Mouse (Mus musculus): ENCODE measurements at regions not wholly inside any gene's neighbourhood (a gene's known extent, or its start where the extent isn't known, plus 50 kb on each side); places are given as distances from the start of the nearest gene placed in this dataset.

GRCm38 (mm10) chr12:110081831-110082615 lies 196.8 kb upstream of the Dio3 start:
- no peak overlapping the region for H3K27ac ChIP-seq
- H3K4me3 ChIP-seq, result no peak overlapping the region
- no peaks in the 10 kb centered on the region for H3K36me3 ChIP-seq
- H3K9ac ChIP-seq, result no peak overlapping the region
- no peak for ATAC-seq (ENCODE audit: low FRiP score)
- no peak overlapping the region for H3K4me2 ChIP-seq
- H3K27me3 ChIP-seq, result no peaks in the 10 kb centered on the region
- H3K4me1 ChIP-seq (replicated peaks), result no peaks in the 10 kb centered on the region
- H3K9me3 ChIP-seq, result 0 out of 2 replicates have a peak, but pooled peaks cover 9% of the 10 kb centered on the region
- WGBS, result 91% methylated on average over 3 of the region's 3 CpGs

DNA sequence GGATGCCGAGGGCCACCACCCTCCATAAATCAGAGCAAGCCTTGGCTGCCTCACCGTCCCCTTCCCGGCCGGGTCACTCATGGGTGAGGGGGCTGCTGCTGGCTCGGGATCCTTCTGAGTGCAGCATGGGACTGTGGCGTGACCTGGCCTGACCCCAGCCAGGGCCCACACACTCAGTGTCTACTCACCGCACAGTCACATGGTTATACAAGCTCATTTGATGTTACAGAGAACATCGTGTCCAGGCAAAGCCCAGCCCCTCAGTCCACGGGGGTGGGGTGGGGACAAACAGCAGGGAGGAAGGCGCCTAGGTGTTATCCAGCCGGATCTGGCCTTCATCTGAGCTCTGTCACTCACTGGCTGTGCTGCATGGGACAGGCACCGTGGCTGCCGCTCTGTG lies 195.9 kb upstream of the Dio3 start:
- 64% methylated on average over 13 of the region's 13 CpGs for WGBS
- H3K9ac ChIP-seq, result no peak overlapping the region

GRCm38 (mm10) chr12:110083471-110083870 lies 195.4 kb upstream of the Dio3 start:
- Histone ChIP-seq H3K27ac (no peak overlapping the region), H3K4me1 (replicated peaks) (no peaks in the 10 kb centered on the region), H3K36me3 (no peaks in the 10 kb centered on the region), H3K9ac (no peak overlapping the region), H3K27me3 (no peaks in the 10 kb centered on the region), H3K4me2 (no peak overlapping the region), H3K4me3 (no peak overlapping the region), H3K9me3 (0 out of 2 replicates have a peak, but pooled peaks cover 9% of the 10 kb centered on the region)
- WGBS, result 80% methylated on average over 5 of the region's 5 CpGs
- no peak for ATAC-seq (ENCODE audit: low FRiP score)

More for the DNA sequence above, 195.9 kb upstream of the Dio3 start:
- Histone ChIP-seq H3K27me3 (no peaks in the 10 kb centered on the region), H3K4me2 (no peak overlapping the region), H3K4me1 (replicated peaks) (no peaks in the 10 kb centered on the region), H3K4me3 (no peak overlapping the region), H3K36me3 (no peaks in the 10 kb centered on the region), H3K9me3 (0 out of 2 replicates have a peak, but pooled peaks cover 9% of the 10 kb centered on the region), H3K27ac (no peak overlapping the region)
- no peak for ATAC-seq (ENCODE audit: low FRiP score)

DNA sequence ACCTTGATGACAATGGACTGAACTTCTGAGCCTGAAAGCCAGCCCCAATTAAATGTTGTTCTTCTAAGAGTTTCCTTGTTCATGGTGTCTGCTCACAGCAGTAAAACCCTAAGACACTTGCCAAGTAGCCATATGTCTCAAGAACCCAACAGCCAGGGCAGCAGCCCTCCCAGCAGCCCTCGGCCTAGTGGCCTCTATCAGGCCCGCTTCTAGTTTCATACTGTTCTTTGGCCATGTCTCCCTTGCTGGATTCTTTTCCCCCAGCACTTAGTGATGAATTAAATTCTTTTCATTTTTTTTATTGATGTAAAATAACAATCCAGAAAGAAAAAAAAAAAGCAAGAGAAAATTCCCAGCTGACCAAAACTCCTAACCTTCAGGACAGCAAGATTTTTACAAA lies 191.9 kb upstream of the Dio3 start:
- Histone ChIP-seq H3K36me3 (no peaks in the 10 kb centered on the region), H3K4me2 (no peak overlapping the region), H3K9ac (no peak overlapping the region), H3K4me1 (replicated peaks) (no peaks in the 10 kb centered on the region), H3K27me3 (no peaks in the 10 kb centered on the region), H3K27ac (no peak overlapping the region), H3K9me3 (no peaks in the 10 kb centered on the region), H3K4me3 (no peak overlapping the region)
- ATAC-seq (ENCODE audit: low FRiP score), result no peak
- WGBS, result 89% methylated on average over 2 of the region's 2 CpGs

- no peaks in the 10 kb centered on the region for H3K9me3 ChIP-seq
- no peak for ATAC-seq (ENCODE audit: low FRiP score)
- H3K4me2 ChIP-seq, result no peak overlapping the region
- H3K4me3 ChIP-seq, result no peak overlapping the region
- peaks cover 4% of the 10 kb centered on the region for H3K4me1 ChIP-seq (replicated peaks)
- no peaks in the 10 kb centered on the region for H3K27me3 ChIP-seq
- no peaks in the 10 kb centered on the region for H3K36me3 ChIP-seq
- no peak overlapping the region for H3K27ac ChIP-seq
- no peak overlapping the region for H3K9ac ChIP-seq
Measured at GRCm38 (mm10) chr12:110087812-110088211, 191.1 kb upstream of the Dio3 start.

- Histone ChIP-seq H3K4me1 (replicated peaks) (no peaks in the 10 kb centered on the region), H3K9me3 (peaks cover 9% of the 10 kb centered on the region; the same call in 1 of the 2 replicates), H3K4me2 (no peak overlapping the region), H3K27me3 (no peaks in the 10 kb centered on the region), H3K27ac (no peak overlapping the region), H3K9ac (no peak overlapping the region), H3K36me3 (no peaks in the 10 kb centered on the region), H3K4me3 (no peak overlapping the region)
- ATAC-seq (ENCODE audit: low FRiP score), result no peak
- 90% methylated on average over 7 of the region's 7 CpGs for WGBS
Measured at GRCm38 (mm10) chr12:110102186-110102585, 176.7 kb upstream of the Dio3 start.

DNA sequence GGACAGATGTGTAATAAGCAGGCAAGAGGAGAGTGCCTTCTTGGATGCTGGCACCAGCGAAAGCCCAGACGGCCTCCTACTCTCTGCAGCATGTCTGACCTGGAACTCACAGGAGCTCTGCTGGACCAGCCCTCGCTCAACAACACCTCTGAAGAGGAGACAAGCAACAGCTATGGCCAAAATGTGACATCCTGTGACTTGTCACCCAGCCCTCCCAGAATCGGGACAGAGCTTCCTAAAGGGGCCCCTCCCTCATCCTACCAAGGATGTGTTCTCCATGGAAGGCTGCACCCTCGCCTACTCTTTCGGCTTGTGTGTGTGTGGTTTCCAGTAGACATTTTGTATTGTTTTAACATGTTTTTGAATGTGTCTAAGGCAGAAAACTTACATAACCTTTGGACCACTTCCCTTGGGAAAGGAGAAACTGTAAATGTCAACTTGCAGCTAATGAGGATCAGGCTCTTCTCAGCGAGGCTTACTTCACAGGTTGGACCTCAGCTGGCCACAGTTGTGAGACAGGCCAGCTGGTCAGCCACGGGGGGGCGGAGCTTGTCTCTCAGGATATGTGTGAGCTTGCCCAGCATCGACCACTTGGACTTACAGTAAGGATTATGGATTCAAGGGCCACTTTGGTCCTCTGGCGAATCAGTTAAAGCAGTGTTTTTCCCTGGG lies 166.7 kb upstream of the Dio3 start:
- Histone ChIP-seq H3K9ac (no peak overlapping the region), H3K4me2 (no peak overlapping the region), H3K9me3 (no peaks in the 10 kb centered on the region), H3K27ac (no peak overlapping the region), H3K27me3 (peaks cover 2% of the 10 kb centered on the region; the same call in 1 of the 2 replicates), H3K36me3 (no peaks in the 10 kb centered on the region), H3K4me1 (replicated peaks) (peaks cover 2% of the 10 kb centered on the region; the same call in 1 of the 2 replicates), H3K4me3 (no peak overlapping the region)
- WGBS, result 83% methylated on average over 11 of the region's 11 CpGs
- ATAC-seq (ENCODE audit: low FRiP score), result no peak

GRCm38 (mm10) chr12:110112723-110113105 lies 166.2 kb upstream of the Dio3 start:
- peaks cover 2% of the 10 kb centered on the region; the same call in 1 of the 2 replicates for H3K4me1 ChIP-seq (replicated peaks)
- no peak overlapping the region for H3K4me2 ChIP-seq
- H3K36me3 ChIP-seq, result no peaks in the 10 kb centered on the region
- H3K27me3 ChIP-seq, result peaks cover 2% of the 10 kb centered on the region; the same call in 1 of the 2 replicates
- no peaks in the 10 kb centered on the region for H3K9me3 ChIP-seq
- no peak overlapping the region for H3K27ac ChIP-seq
- 87% methylated on average over 7 of the region's 7 CpGs for WGBS
- no peak overlapping the region for H3K4me3 ChIP-seq
- no peak for ATAC-seq (ENCODE audit: low FRiP score)
- no peak overlapping the region for H3K9ac ChIP-seq

GRCm38 (mm10) chr12:110120141-110120540 lies 158.7 kb upstream of the Dio3 start:
- Histone ChIP-seq H3K4me1 (replicated peaks) (no peaks in the 10 kb centered on the region; the same call in 1 of the 2 replicates), H3K9me3 (no peaks in the 10 kb centered on the region), H3K27ac (0 out of 2 replicates have a peak overlapping the region, but pooled peaks have one; percentile 12), H3K36me3 (no peaks in the 10 kb centered on the region), H3K4me3 (no peak overlapping the region), H3K4me2 (no peak overlapping the region), H3K27me3 (no peaks in the 10 kb centered on the region), H3K9ac (no peak overlapping the region)
- WGBS, result 61% methylated on average over 7 of the region's 7 CpGs
- ATAC-seq (ENCODE audit: low FRiP score), result no peak

DNA sequence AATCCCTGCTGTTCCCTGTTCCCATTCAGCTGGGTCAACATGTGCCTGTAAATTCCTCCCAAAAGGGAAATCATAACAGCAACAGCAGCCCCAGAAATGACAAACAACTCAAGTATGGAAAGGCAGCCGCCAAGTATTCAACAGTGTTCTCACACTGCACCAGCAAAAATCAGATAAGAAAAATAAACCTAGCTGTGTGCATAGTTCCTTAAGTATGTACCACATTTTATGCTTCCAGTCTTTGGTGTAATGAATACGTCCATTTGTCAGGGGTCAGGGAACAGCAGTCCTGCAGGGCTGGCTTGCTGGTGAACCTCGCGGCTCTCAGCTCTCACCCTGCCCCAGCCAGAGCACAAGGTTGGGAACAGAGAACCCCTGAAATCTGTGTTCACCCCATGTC lies 155.9 kb upstream of the Dio3 start:
- no peaks in the 10 kb centered on the region for H3K4me1 ChIP-seq (replicated peaks)
- H3K36me3 ChIP-seq, result no peaks in the 10 kb centered on the region
- H3K9me3 ChIP-seq, result no peaks in the 10 kb centered on the region
- no peak overlapping the region for H3K4me3 ChIP-seq
- no peak overlapping the region for H3K27ac ChIP-seq
- no peak for ATAC-seq (ENCODE audit: low FRiP score)
- no peak overlapping the region for H3K9ac ChIP-seq
- WGBS, result 75% methylated on average over 4 of the region's 4 CpGs
- H3K4me2 ChIP-seq, result no peak overlapping the region
- H3K27me3 ChIP-seq, result no peaks in the 10 kb centered on the region

GRCm38 (mm10) chr12:110126525-110126924 lies 152.3 kb upstream of the Dio3 start:
- ATAC-seq (ENCODE audit: low FRiP score), result no peak
- H3K4me2 ChIP-seq, result no peak overlapping the region
- 70% methylated on average over 7 of the region's 7 CpGs for WGBS

GRCm38 (mm10) chr12:110145379-110145778 lies 133.5 kb upstream of the Dio3 start:
- Histone ChIP-seq H3K9ac (no peak overlapping the region), H3K36me3 (no peaks in the 10 kb centered on the region), H3K9me3 (peaks cover 5% of the 10 kb centered on the region; the same call in 1 of the 2 replicates), H3K4me3 (no peak overlapping the region), H3K27ac (no peak overlapping the region), H3K27me3 (no peaks in the 10 kb centered on the region), H3K4me2 (no peak overlapping the region), H3K4me1 (replicated peaks) (no peaks in the 10 kb centered on the region)
- ATAC-seq (ENCODE audit: low FRiP score), result no peak
- WGBS, result 65% methylated on average over 5 of the region's 5 CpGs

More at GRCm38 (mm10) chr12:110126525-110126924, 152.3 kb upstream of the Dio3 start:
- Histone ChIP-seq H3K36me3 (no peaks in the 10 kb centered on the region), H3K9me3 (no peaks in the 10 kb centered on the region), H3K27me3 (no peaks in the 10 kb centered on the region), H3K9ac (no peak overlapping the region), H3K27ac (no peak overlapping the region), H3K4me3 (no peak overlapping the region), H3K4me1 (replicated peaks) (no peaks in the 10 kb centered on the region)
